21 mouse cellular contexts compared by ENCODE assay signal in genomic region chr6:13180061-13180460, GRCm38 (mm10). TPM values are rescaled to one million over a fixed set of nuclear protein-coding genes. Genes with fewer than 3 reads are reported as not detected.
DNase-seq lines count a peak whose midpoint lies in the region; TF ChIP-seq lines count a peak whose summit lies in the region.
"Had no signal": no experiment of that assay in that cellular context is flagged by ENCODE, and none has a peak within 500 bp of the region (broad histone marks: within the 10 kb centered on the region; RNA-seq: fewer than 3 reads in every experiment).

No protein-coding gene starts in this region.

- DNase-seq in 3134 (ENCODE audit: extremely low read depth, insufficient read length, low spot score) (peak; percentile 54), 3T3-L1 (ENCODE audit: low read depth, low spot score) (peak; percentile 71), NIH3T3 (ENCODE audit: low read depth) (peak; percentile 68)
- no peak for DNase-seq in Muller cell, postnatal 12 days (ENCODE audit: inconsistent ontology term)
- no peak for DNase-seq in spleen, postnatal 14 days (ENCODE audit: low spot score in 2 of 2)
- no peak for DNase-seq in cerebellum, adult 18-20 months
- DNase-seq: adrenal gland, adult 2 months; adrenal gland, postnatal 10 days; adrenal gland, postnatal 25 days; cerebellum, adult 11 months; cerebellum, adult 2 months; cerebellum, adult 9-10 months; cerebellum, postnatal 10 days; cerebellum, postnatal 25 days had no signal

- H3K79me2 ChIP-seq in myocyte (ENCODE audit: control insufficient read depth, insufficient read depth), result no peaks in the 10 kb centered on the region

- TF ChIP-seq POLR2A in myocyte (IDR thresholded peaks at IDR 0.05; ENCODE audit: insufficient read length, low read depth), result no peak

- no peak overlapping the region for H3ac ChIP-seq in myocyte (ENCODE audit: control insufficient read depth, insufficient read length)

- H3K27me3 ChIP-seq in myocyte (ENCODE audit: control insufficient read depth, insufficient read depth, insufficient read length), result no peaks in the 10 kb centered on the region
- H3K27me3 ChIP-seq: embryonic facial prominence, embryonic 12.5 days; forebrain, embryonic 12.5 days had no signal

- H3K36me3 ChIP-seq in myocyte (ENCODE audit: control insufficient read depth, insufficient read depth), result no peaks in the 10 kb centered on the region
- H3K36me3 ChIP-seq: embryonic facial prominence, embryonic 10.5 days; embryonic facial prominence, embryonic 12.5 days; forebrain, embryonic 10.5 days; forebrain, embryonic 12.5 days had no signal

- peak overlapping the region; percentile 30 for H3K4me2 ChIP-seq in myocyte (ENCODE audit: low read depth)
- H3K4me2 ChIP-seq: embryonic facial prominence, embryonic 12.5 days; forebrain, embryonic 12.5 days had no signal

- no peak overlapping the region for H3K4me3 ChIP-seq in myocyte
- H3K4me3 ChIP-seq: embryonic facial prominence, embryonic 10.5 days; embryonic facial prominence, embryonic 12.5 days; forebrain, embryonic 10.5 days; forebrain, embryonic 12.5 days had no signal

TF ChIP-seq in myocyte, 11 proteins besides CTCF, POLR2A, EP300 and RAD21:
- TF ChIP-seq E2F4 (IDR thresholded peaks at IDR 0.05; ENCODE audit: insufficient read depth), result no peak
- TF ChIP-seq USF1 (IDR thresholded peaks at IDR 0.05; ENCODE audit: low read depth), result no peak
- TF ChIP-seq MYOG (IDR thresholded peaks at IDR 0.05; ENCODE audit: control insufficient read depth in 1 of 3, insufficient read depth in 1 of 3, insufficient read length in 2 of 3, low read depth in 2 of 3), result no peak
- TF ChIP-seq MAX (IDR thresholded peaks at IDR 0.05; ENCODE audit: low read depth), result no peak
- TF ChIP-seq TCF12 (IDR thresholded peaks at IDR 0.05; ENCODE audit: insufficient read depth, poor library complexity, severe bottlenecking), result no peak
- TF ChIP-seq SRF (IDR thresholded peaks at IDR 0.05; ENCODE audit: control insufficient read depth, insufficient read length, low read depth), result no peak
- TF ChIP-seq TCF3 (IDR thresholded peaks at IDR 0.05; ENCODE audit: insufficient read length, low read depth), result no peak
- TF ChIP-seq REST (IDR thresholded peaks at IDR 0.05; ENCODE audit: insufficient read depth, insufficient read length), result no peak
- TF ChIP-seq POLR2AphosphoS2 (IDR thresholded peaks at IDR 0.05; ENCODE audit: insufficient read length, low read depth), result no peak

RNA-seq across cellular contexts. Expression of gene Vwde, which starts 44.7 kb away (rescaled TPM):
- polyA plus RNA-seq in myocyte (2012; fragmentation: generic; extraction: Trizol), result not detected
- polyA plus RNA-seq: adrenal gland, adult 2 months; cortical plate, adult 2 months; forebrain, embryonic 12.5 days; forebrain, embryonic 14.5 days had no signal

Comparison
In these comparisons a context has a peak if more than half of its experiments do, and no peak if none do; other contexts are left out.
1. DNase-seq: peak in 3134 (single experiment), 3T3-L1 (single experiment) and NIH3T3 (single experiment); none in Muller cell, postnatal 12 days (single experiment), spleen, postnatal 14 days (0 of 2) and cerebellum, adult 18-20 months (0 of 2).